Mouse (Mus musculus) lung, postnatal 0 days (tissue): ENCODE data around the gene Pitpnc1. TPM values are rescaled to one million over a fixed set of nuclear protein-coding genes. Genes with fewer than 3 reads are reported as not detected.

Experiments
- ATAC-seq: fragments of 200-750 bp; cut with Nextera tagmentation; 2 replicates; pipeline ENCODE4 v1.8.0; 2017; ENCODE audit warnings: moderate library complexity
- DNase-seq: peaks from one replicate; pipeline ENCODE4 v3.0.0-alpha.2; 2016; ENCODE audit warnings: low spot score
- H3K27ac ChIP-seq: fragments of 300-500 bp; sonication (generic); 2 replicates; pipeline ENCODE4 v1.5.1; 2014; ENCODE audit warnings: antibody characterized with exemption, mild to moderate bottlenecking, low read length, mixed read lengths
- H3K27me3 ChIP-seq: fragments of 300-500 bp; sonication (generic); replicated peaks from 2 replicates; pipeline ENCODE4 v1.6.1; 2014; ENCODE audit warnings: low read length, mixed read lengths; ENCODE audit not compliant: insufficient read depth
- H3K36me3 ChIP-seq: fragments of 300-500 bp; sonication (generic); 2 replicates; pipeline ENCODE4 v1.6.1; 2014; ENCODE audit warnings: low read length, mixed read lengths; ENCODE audit not compliant: insufficient read depth
- H3K4me1 ChIP-seq: fragments of 300-500 bp; sonication (generic); 2 replicates; pipeline ENCODE4 v1.6.1; 2014; ENCODE audit warnings: antibody characterized with exemption, low read depth, low read length, mixed read lengths; ENCODE audit not compliant: insufficient read depth
- H3K4me2 ChIP-seq: fragments of 300-500 bp; sonication (generic); replicated peaks from 2 replicates; pipeline ENCODE4 v1.6.1; 2014; ENCODE audit warnings: low read depth, mild to moderate bottlenecking, low read length, moderate library complexity, mixed read lengths
- H3K4me3 ChIP-seq: fragments of 300-500 bp; sonication (generic); 2 replicates; pipeline ENCODE4 v1.5.1; 2014; ENCODE audit warnings: low read depth, low read length
- H3K9ac ChIP-seq: fragments of 300-500 bp; sonication (generic); replicated peaks from 2 replicates; pipeline ENCODE4 v1.6.1; 2014; ENCODE audit warnings: low read depth, mild to moderate bottlenecking
- H3K9me3 ChIP-seq: fragments of 300-500 bp; sonication (generic); 2 replicates; pipeline ENCODE4 v1.6.1; 2016; ENCODE audit warnings: low read length, mixed read lengths
- CTCF ChIP-seq: IDR thresholded peaks from 2 replicates; pipeline ENCODE4 v1.5.1; 2016; ENCODE audit warnings: antibody characterized with exemption, mild to moderate bottlenecking
- EP300 ChIP-seq: IDR thresholded peaks from 2 replicates; pipeline ENCODE4 v1.6.1; 2016; ENCODE audit warnings: antibody characterized with exemption, mild to moderate bottlenecking, control low read depth
- WGBS: fragments of 180-500 bp; shearing (Covaris S2); extraction: QIAGEN DNeasy Blood & Tissue Kit; methylation state at CpG from one replicate; pipeline ENCODE4 v1.1.7; 2014; 5-methylcytosine and 5-hydroxymethylcytosine counted together
- polyA plus RNA-seq: library from polyadenylated mRNA; unstranded; fragments of >200 nt; fragmentation: Nextera tagmentation; extraction: Ambion mirVana; gene quantifications from 2 replicates; pipeline ENCODE4 v1.2.1, GENCODE M21; 2015

Pitpnc1 gene
- polyA plus RNA-seq, 1 experiment from 2014 or later, result 16.3 TPM

DNA sequence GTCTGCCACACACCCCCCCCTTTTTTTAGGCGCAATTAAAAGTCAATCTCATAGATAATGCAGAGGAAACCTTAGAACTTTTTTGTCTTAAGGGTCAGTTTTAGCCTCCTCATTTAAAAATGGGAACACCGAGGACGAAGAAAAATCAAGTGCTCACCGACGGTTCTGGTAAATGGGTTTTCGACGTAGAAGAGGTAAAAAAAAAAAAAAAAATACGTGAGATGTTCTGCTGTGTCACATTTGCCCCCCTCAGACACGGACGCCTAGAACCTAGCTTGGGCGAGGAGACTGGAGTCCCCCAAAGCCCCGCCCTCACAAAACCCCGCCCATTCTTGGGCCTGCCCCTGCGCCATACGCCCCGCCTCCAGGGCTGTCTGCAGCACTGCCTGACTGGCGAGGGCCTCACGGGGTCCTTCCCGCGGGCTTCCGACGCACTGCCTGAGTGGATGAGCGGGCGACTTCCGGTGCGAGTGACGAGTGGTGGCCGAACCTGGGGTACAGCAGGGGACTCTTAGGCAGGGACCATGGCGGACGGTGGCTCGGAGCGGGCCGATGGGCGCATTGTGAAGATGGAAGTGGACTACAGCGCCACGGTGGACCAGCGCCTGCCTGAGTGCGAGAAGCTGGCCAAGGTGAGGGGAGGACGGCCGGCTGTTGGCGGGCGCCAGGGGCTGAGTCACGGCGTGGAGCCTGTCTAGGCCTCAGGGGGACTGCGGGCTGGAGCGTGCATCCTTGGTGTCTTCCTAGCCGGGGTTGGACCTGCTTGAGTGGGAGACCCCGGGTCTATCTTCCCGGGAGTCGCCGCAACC, 8.8 kb upstream of the Pitpnc1 start, which contains the start of gene Psmd12:
Gene Psmd12 (plus strand): TSS at position 432 of the 809 bp plus-strand sequence.
- Histone ChIP-seq H3K9ac (peak within 1 kb of the TSS; percentile 88), H3K9me3 (no peaks in the 10 kb centered on the region), H3K27ac (peak within 1 kb of the TSS; percentile 84), H3K36me3 (no peaks in the 10 kb centered on the region), H3K27me3 (no peaks in the 10 kb centered on the region), H3K4me3 (peak within 1 kb of the TSS; percentile 79), H3K4me2 (peak within 1 kb of the TSS; percentile 75), H3K4me1 (peaks cover 6% of the 10 kb centered on the region; the same call in 1 of the 2 replicates)
- peak; percentile 99 for ATAC-seq
- under 1% methylated on average over 49 of the region's 51 CpGs for WGBS
- peak; percentile 94 for DNase-seq
- TF ChIP-seq CTCF, result peak; percentile 43
- no peak for TF ChIP-seq EP300

DNA sequence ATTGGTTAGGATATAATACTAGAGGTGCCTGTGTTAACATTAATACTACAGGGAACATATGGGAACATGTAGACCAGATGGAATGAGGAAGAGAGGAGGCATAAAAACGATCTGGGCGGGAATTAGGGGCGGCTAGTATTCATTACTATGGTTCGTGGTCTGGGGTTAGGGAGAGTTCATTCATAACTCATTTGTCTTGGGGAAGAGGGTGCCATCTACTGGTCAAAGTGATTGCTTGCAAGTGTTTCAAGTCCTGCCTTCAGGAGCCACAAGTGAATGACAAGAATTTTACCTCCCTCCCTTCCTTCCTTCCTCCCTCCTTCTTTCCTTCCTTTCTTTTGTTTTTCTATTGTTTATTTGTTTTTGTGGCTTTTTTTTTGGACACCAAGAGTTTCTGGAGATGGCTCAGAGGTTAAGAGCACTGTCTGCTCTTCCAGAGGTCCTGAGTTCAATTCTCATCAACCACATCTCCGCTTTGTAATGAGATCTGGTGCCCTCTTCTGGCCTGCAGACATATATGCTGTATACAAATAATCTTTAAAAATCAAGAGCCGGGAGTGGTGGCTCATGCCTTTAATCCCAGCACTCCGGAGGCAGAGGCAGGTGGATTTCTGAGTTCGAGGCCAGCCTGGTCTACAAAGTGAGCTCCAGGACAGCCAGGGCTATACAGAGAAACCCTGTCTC, 2.8 kb upstream of the Pitpnc1 start:
- no peak overlapping the region for H3K27ac ChIP-seq
- no peak overlapping the region for H3K9ac ChIP-seq
- WGBS, result 24% methylated on average over 8 of the region's 8 CpGs
- no peaks in the 10 kb centered on the region for H3K36me3 ChIP-seq
- no peaks in the 10 kb centered on the region for H3K27me3 ChIP-seq
- peaks cover 4% of the 10 kb centered on the region; the same call in 1 of the 2 replicates for H3K4me1 ChIP-seq
- ATAC-seq (no peak; the same call in 1 of the 2 replicates), DNase-seq (peak; percentile 94)
- no peaks in the 10 kb centered on the region for H3K9me3 ChIP-seq
- TF ChIP-seq CTCF, result peak; percentile 81
- 0 out of 2 replicates have a peak, but pooled peaks have one; percentile 9 for TF ChIP-seq EP300
- no peak overlapping the region for H3K4me2 ChIP-seq
- no peak overlapping the region for H3K4me3 ChIP-seq

DNA sequence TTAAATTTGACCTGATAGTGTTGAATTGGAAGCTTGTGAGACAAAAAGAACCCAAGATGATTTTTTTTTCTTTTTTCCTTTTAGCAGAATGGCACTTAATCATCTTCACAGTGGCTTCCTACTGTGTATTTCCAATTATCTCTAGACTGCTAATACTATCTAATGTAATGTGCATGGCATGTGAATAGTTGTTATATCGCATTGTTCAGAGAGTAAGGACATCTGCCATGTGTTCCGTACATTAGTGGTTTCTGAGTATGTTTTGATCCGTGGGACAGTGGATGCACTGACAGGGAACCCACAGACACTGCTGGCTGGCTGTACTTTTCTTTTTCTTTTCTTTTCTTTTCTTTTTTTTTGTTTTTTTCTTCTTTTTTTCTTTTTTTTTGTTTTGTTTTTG, 1.8 kb upstream of the Pitpnc1 start:
- H3K9me3 ChIP-seq, result no peaks in the 10 kb centered on the region
- no peaks in the 10 kb centered on the region for H3K27me3 ChIP-seq
- no peak overlapping the region for H3K4me3 ChIP-seq
- ATAC-seq, result no peak
- DNase-seq, result no peak
- no peak overlapping the region for H3K9ac ChIP-seq
- H3K4me1 ChIP-seq, result peaks cover 4% of the 10 kb centered on the region; the same call in 1 of the 2 replicates
- TF ChIP-seq CTCF, result no peak
- TF ChIP-seq EP300, result no peak
- 93% methylated on average over 3 of the region's 3 CpGs for WGBS
- H3K4me2 ChIP-seq, result no peak overlapping the region
- no peak overlapping the region for H3K27ac ChIP-seq
- H3K36me3 ChIP-seq, result no peaks in the 10 kb centered on the region

DNA sequence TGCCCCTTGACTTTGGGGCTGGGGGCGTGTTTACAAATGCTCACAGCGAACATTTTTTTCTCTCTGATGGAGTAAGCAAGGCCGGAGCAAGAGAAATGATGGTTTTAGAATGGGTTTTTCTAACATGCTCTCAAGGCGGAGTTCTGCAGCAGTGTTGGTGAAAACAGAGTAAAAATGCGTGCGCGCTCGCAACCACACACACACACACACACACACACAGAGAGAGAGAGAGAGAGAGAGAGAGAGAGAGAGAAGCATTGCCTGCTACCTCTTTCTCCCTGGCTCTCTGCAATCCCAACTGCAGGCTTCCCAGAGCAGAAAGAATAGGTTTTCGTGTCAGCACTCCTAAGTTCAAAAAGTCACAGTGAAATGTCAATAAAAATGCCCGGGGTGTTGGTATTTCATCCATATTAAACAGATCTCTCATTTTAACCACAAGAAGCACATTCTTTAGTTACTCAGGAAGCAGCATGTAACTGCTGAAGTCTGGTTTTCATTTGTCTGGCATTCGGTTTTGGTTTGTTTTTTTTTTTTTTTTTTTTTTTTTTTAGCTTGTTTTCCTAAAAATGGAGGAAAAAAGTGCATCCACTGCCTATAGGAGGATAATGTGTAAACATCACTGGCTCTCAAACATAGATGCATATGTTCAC, 697 bp upstream of the Pitpnc1 start:
- no peak for ATAC-seq

DNA sequence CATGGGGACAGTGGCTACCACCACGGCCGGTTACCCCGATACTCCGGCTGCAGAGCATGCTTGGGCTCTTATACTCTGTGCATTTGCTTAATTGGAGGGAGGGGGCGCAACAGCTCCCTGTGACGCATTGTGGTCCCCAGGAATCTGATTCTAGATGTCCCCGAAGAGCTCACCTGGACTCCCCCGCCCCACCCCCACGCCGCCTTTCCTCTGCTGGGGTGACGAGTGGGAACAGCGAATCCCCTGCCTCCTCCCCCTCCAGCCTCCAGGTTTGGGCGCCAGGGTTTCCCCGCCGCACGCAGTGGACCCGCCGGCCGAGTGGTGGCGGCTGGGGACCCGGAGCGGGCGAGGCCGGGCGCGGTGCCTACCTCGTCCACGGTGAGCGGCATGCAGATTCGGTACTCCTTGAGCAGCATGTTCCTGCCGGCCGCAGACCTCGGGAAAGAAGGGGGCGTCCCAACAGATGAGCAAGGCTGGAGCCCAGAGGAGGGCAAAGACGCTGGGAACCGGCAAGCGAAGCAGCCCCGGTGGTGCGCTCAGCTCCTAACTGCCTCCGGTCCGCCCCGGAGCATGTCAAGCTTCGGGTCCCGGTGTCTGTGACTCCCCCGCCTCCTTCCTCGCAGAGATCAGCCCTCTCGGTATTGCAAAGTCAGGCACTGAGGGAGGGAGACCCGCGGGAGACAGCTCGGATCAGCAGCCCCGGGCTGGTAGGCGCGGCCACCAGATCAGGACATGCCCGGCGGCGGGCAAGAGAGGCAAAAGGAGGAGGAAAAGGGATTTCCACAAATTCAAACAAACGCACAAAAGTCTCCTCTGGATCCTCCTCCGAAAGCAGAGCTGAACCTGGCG, 752 bp downstream of the Pitpnc1 start:
- under 1% methylated on average over 57 of the region's 59 CpGs for WGBS

More for the DNA sequence above, 697 bp upstream of the Pitpnc1 start:
- no peak for TF ChIP-seq CTCF
- no peak for TF ChIP-seq EP300
- DNase-seq, result no peak
- Histone ChIP-seq H3K27me3 (no peaks in the 10 kb centered on the region), H3K4me3 (peak overlapping the region; percentile 76), H3K27ac (peak overlapping the region; percentile 88), H3K36me3 (no peaks in the 10 kb centered on the region), H3K4me1 (peaks cover 8% of the 10 kb centered on the region; the same call in 1 of the 2 replicates), H3K9me3 (no peaks in the 10 kb centered on the region), H3K4me2 (peak overlapping the region; percentile 99), H3K9ac (0 out of 2 replicates have a peak overlapping the region, but pooled peaks have one; percentile 76)
- WGBS, result 3% methylated on average over 11 of the region's 11 CpGs

More for the DNA sequence above, 752 bp downstream of the Pitpnc1 start:
- Histone ChIP-seq H3K4me2 (peak overlapping the region; percentile 99), H3K4me1 (peaks cover 8% of the 10 kb centered on the region; the same call in 1 of the 2 replicates), H3K36me3 (no peaks in the 10 kb centered on the region), H3K4me3 (peak overlapping the region; percentile 76), H3K9me3 (no peaks in the 10 kb centered on the region), H3K27me3 (no peaks in the 10 kb centered on the region), H3K27ac (peak overlapping the region; percentile 88), H3K9ac (peak overlapping the region; percentile 76)
- ATAC-seq, result peak; percentile 32
- peak; percentile 34 for TF ChIP-seq CTCF
- TF ChIP-seq EP300, result no peak
- DNase-seq, result peak; percentile 57
